Mouse (Mus musculus) embryonic fibroblast, embryonic 13.5 days (primary cell): ENCODE measurements around the gene Fgf11.

Experiments
- CTCF ChIP-seq: IDR thresholded peaks from 2 replicates; pipeline ENCODE4 v1.5.1; 2011; ENCODE audit warnings: mild to moderate bottlenecking, control low read depth, low read length, moderate library complexity, borderline replicate concordance; ENCODE audit not compliant: insufficient read depth
- POLR2A ChIP-seq: IDR thresholded peaks from 2 replicates; pipeline ENCODE4 v1.6.1; 2011; ENCODE audit warnings: low read depth, mild to moderate bottlenecking, control low read depth, low read length, moderate library complexity

DNA sequence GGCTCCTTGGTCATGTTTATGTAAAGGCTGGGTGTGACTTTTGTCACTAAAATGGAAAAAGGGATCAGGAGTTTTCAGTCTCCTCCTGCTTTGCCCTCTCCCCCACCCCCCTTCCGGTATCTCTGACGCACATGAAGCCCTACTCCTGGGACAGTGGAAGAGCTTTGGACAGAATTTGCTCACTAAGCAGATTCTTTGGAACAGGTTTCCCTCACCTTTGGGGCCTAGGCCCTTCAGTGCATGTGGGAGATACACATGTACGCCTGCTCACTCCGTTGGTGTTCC is 34.1 kb downstream of the Fgf11 start:
- TF ChIP-seq CTCF (no peak), POLR2A (no peak)
